In genomic region chr14:55822991-55823762, GRCm38 (mm10) we compare ENCODE assay signal across 9 mouse cellular contexts. TPM values are rescaled to one million over a fixed set of nuclear protein-coding genes. Genes with fewer than 3 reads are reported as not detected.
DNase-seq lines count a peak whose midpoint lies in the region; ATAC-seq and TF ChIP-seq lines count a peak whose summit lies in the region.
"Had no signal": no experiment of that assay in that cellular context is flagged by ENCODE, and none has a peak within 500 bp of the region (broad histone marks: within the 10 kb centered on the region; RNA-seq: fewer than 3 reads in every experiment).

Gene Nfatc4 (plus strand): TSS chr14:55823144.

- peak within 1 kb of the TSS; percentile 100 for H3K27ac ChIP-seq in embryonic facial prominence, embryonic 13.5 days
- H3K27ac ChIP-seq in heart, embryonic 12.5 days (ENCODE audit: poor library complexity, severe bottlenecking) = peak within 1 kb of the TSS; percentile 92
- peak within 1 kb of the TSS; percentile 98 for H3K27ac ChIP-seq in kidney, embryonic 15.5 days
- peak within 1 kb of the TSS; percentile 98 for H3K27ac ChIP-seq in lung, postnatal 0 days (ENCODE audit: low read length)
- H3K27ac ChIP-seq: macrophage had no signal

- peak; percentile 97 for DNase-seq in NIH3T3 (ENCODE audit: low read depth)
- DNase-seq in lung, postnatal 0 days (ENCODE audit: low spot score) = peak; percentile 96
- DNase-seq in skeletal muscle tissue, adult 2 months (ENCODE audit: low read depth, low spot score) = peak; percentile 81

- peak; percentile 60 for TF ChIP-seq EP300 in lung, postnatal 0 days (IDR thresholded peaks at IDR 0.05)

- peaks cover 31% of the 10 kb centered on the region for H3K4me1 ChIP-seq in embryonic facial prominence, embryonic 13.5 days
- H3K4me1 ChIP-seq in heart, embryonic 12.5 days (replicated peaks) = peaks cover 31% of the 10 kb centered on the region
- H3K4me1 ChIP-seq in kidney, embryonic 15.5 days = peaks cover 53% of the 10 kb centered on the region
- peaks cover 3% of the 10 kb centered on the region; the same call in 1 of the 2 replicates for H3K4me1 ChIP-seq in lung, postnatal 0 days (ENCODE audit: insufficient read depth, low read depth, low read length)

- no peaks in the 10 kb centered on the region for H3K36me3 ChIP-seq in C2C12 (ENCODE audit: control insufficient read depth, insufficient read depth)
- H3K36me3 ChIP-seq in embryonic facial prominence, embryonic 13.5 days = peaks cover 19% of the 10 kb centered on the region
- no peaks in the 10 kb centered on the region for H3K36me3 ChIP-seq in heart, embryonic 12.5 days
- peaks cover 5% of the 10 kb centered on the region; the same call in 1 of the 2 replicates for H3K36me3 ChIP-seq in kidney, embryonic 15.5 days
- no peaks in the 10 kb centered on the region for H3K36me3 ChIP-seq in lung, postnatal 0 days (ENCODE audit: insufficient read depth, low read length)

- H3K4me2 ChIP-seq in embryonic facial prominence, embryonic 13.5 days = peak within 1 kb of the TSS; percentile 94
- H3K4me2 ChIP-seq in heart, embryonic 12.5 days = peak within 1 kb of the TSS; percentile 81
- H3K4me2 ChIP-seq in kidney, embryonic 15.5 days = peak within 1 kb of the TSS; percentile 90
- H3K4me2 ChIP-seq in lung, postnatal 0 days (replicated peaks; ENCODE audit: low read depth, low read length) = peak within 1 kb of the TSS; percentile 91

- H3K79me2 ChIP-seq in C2C12 (ENCODE audit: control insufficient read depth, insufficient read depth) = no peaks in the 10 kb centered on the region

- H3K4me3 ChIP-seq in C2C12 (ENCODE audit: insufficient read depth, poor library complexity, severe bottlenecking) = peak within 1 kb of the TSS; percentile 23
- H3K4me3 ChIP-seq in embryonic facial prominence, embryonic 13.5 days = peak within 1 kb of the TSS; percentile 86
- peak within 1 kb of the TSS; percentile 61 for H3K4me3 ChIP-seq in heart, embryonic 12.5 days
- peak within 1 kb of the TSS; percentile 71 for H3K4me3 ChIP-seq in kidney, embryonic 15.5 days (replicated peaks)
- peak within 1 kb of the TSS; percentile 57 for H3K4me3 ChIP-seq in lung, postnatal 0 days (ENCODE audit: low read depth, low read length)

- WGBS in embryonic facial prominence, embryonic 13.5 days = under 1% methylated on average over 35 of the region's 46 CpGs
- under 1% methylated on average over 46 of the region's 46 CpGs for WGBS in heart, embryonic 12.5 days
- under 1% methylated on average over 41 of the region's 46 CpGs for WGBS in kidney, embryonic 15.5 days
- WGBS in lung, postnatal 0 days = under 1% methylated on average over 35 of the region's 46 CpGs

- peak within 1 kb of the TSS; percentile 78 for H3K9ac ChIP-seq in embryonic facial prominence, embryonic 13.5 days
- H3K9ac ChIP-seq in heart, embryonic 12.5 days = peak within 1 kb of the TSS; percentile 78
- peak within 1 kb of the TSS; percentile 83 for H3K9ac ChIP-seq in kidney, embryonic 15.5 days
- peak within 1 kb of the TSS; percentile 76 for H3K9ac ChIP-seq in lung, postnatal 0 days (replicated peaks; ENCODE audit: low read depth)

- no peaks in the 10 kb centered on the region for H3K9me3 ChIP-seq in embryonic facial prominence, embryonic 13.5 days
- no peaks in the 10 kb centered on the region for H3K9me3 ChIP-seq in heart, embryonic 12.5 days (replicated peaks)
- no peaks in the 10 kb centered on the region; the same call in 1 of the 2 replicates for H3K9me3 ChIP-seq in kidney, embryonic 15.5 days (replicated peaks)
- no peaks in the 10 kb centered on the region for H3K9me3 ChIP-seq in lung, postnatal 0 days (ENCODE audit: low read length)

- TF ChIP-seq CTCF in C2C12 (IDR thresholded peaks at IDR 0.05; ENCODE audit: control insufficient read depth, insufficient read depth, insufficient read length) = no peak
- no peak for TF ChIP-seq CTCF in lung, postnatal 0 days (IDR thresholded peaks at IDR 0.05)

- H3K27me3 ChIP-seq in C2C12 (ENCODE audit: control insufficient read depth, insufficient read depth, insufficient read length) = no peaks in the 10 kb centered on the region
- H3K27me3 ChIP-seq in embryonic facial prominence, embryonic 13.5 days = no peaks in the 10 kb centered on the region
- no peaks in the 10 kb centered on the region for H3K27me3 ChIP-seq in heart, embryonic 12.5 days (replicated peaks)
- H3K27me3 ChIP-seq in kidney, embryonic 15.5 days = 0 out of 2 replicates have a peak, but pooled peaks cover 6% of the 10 kb centered on the region
- no peaks in the 10 kb centered on the region for H3K27me3 ChIP-seq in lung, postnatal 0 days (replicated peaks; ENCODE audit: insufficient read depth, low read length)

- no peaks in the 10 kb centered on the region for H3K79me3 ChIP-seq in C2C12 (ENCODE audit: low read depth)

- ATAC-seq in embryonic facial prominence, embryonic 13.5 days (ENCODE audit: insufficient number of reproducible peaks, insufficient read depth, low FRiP score, low TSS enrichment, low read depth) = peak; percentile 85
- ATAC-seq in heart, embryonic 12.5 days (ENCODE audit: insufficient number of reproducible peaks, low FRiP score) = peak; percentile 83
- peak; percentile 91 for ATAC-seq in kidney, embryonic 15.5 days (replicated peaks; ENCODE audit: low FRiP score)
- ATAC-seq in lung, postnatal 0 days = peak; percentile 87
- ATAC-seq in erythroid progenitor cell, adult 5-6 weeks (replicated peaks; ENCODE audit: low FRiP score, poor library complexity, severe bottlenecking) = no peak

- H3ac ChIP-seq in C2C12 (ENCODE audit: control insufficient read depth, insufficient read length, low read depth) = peak within 1 kb of the TSS; percentile 77

TF ChIP-seq in C2C12, 6 proteins besides CTCF, POLR2A, EP300 and RAD21:
- TF ChIP-seq CEBPB (IDR thresholded peaks at IDR 0.05; ENCODE audit: low read depth) = peak; percentile 4
- TF ChIP-seq FOSL1 (IDR thresholded peaks at IDR 0.05; ENCODE audit: insufficient read depth, low read length, poor library complexity, severe bottlenecking) = no peak
- TF ChIP-seq MAX (IDR thresholded peaks at IDR 0.05) = no peak

RNA-seq across cellular contexts. Expression of gene Nfatc4, which starts in this region (rescaled TPM):
- 1.2 TPM for polyA plus RNA-seq in C2C12 (2012; fragmentation: generic; extraction: Trizol)
- 156 and 160 TPM in 2 replicates for polyA plus RNA-seq in embryonic facial prominence, embryonic 13.5 days (2015; fragmentation: Nextera tagmentation; extraction: Ambion mirVana)
- 17.5 and 18.6 TPM in 2 replicates for polyA plus RNA-seq in heart, embryonic 12.5 days (2016; fragmentation: Nextera tagmentation; extraction: Ambion mirVana)
- polyA plus RNA-seq in kidney, embryonic 15.5 days (2015; fragmentation: Nextera tagmentation; extraction: Ambion mirVana) = 32.2 and 39.9 TPM in 2 replicates
- 17.1 and 18.1 TPM in 2 replicates for polyA plus RNA-seq in lung, postnatal 0 days (2015; fragmentation: Nextera tagmentation; extraction: Ambion mirVana)
- total RNA-seq in erythroid progenitor cell, adult 5-6 weeks (2015; ENCODE audit: low replicate concordance) = not detected in 2 replicates
- total RNA-seq in erythroid progenitor cell, adult 5-6 weeks (2017; ENCODE audit: low replicate concordance) = not detected in 2 replicates
- polyA plus RNA-seq: macrophage had no signal

Comparison
In these comparisons a context has a peak if more than half of its experiments do, and no peak if none do; other contexts are left out.
1. H3K4me3 ChIP-seq: peak in every context shown above with its lines; median percentile 86 in embryonic facial prominence, embryonic 13.5 days; 71 in kidney, embryonic 15.5 days; 61 in heart, embryonic 12.5 days; 57 in lung, postnatal 0 days; 23 in C2C12.